In the genomic region with DNA sequence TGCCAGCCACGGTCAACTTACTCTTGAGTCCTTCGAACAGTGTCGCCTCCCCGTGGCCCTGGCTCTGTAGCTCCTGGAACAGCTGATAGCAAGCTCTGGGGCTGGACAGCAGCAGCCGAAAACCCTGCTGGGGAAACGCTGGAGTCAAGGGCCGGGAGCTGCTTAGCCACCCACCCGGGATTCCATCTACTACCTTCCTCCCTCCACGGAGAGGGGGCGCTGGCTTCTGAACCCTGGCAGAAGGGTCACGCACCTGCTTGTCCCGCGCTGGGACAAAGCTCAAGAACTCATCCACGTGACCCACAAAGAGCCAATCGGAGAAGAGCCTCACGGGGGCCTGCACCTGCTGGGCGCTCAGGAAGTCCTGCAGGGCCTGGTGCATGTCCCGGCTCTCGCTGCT, we compare ENCODE assay signal across 8 mouse cellular contexts. TPM values are rescaled to one million over a fixed set of nuclear protein-coding genes. Genes with fewer than 3 reads are reported as not detected.
DNase-seq lines count a peak whose midpoint lies in the region; ATAC-seq lines count a peak whose summit lies in the region.

No protein-coding gene starts in this region.

- intact Hi-C loops in left cerebral cortex, postnatal 14 days (cut with DNase I), result no loop called here

- no peaks in the 10 kb centered on the region for H3K36me3 ChIP-seq in heart, embryonic 10.5 days
- no peaks in the 10 kb centered on the region for H3K36me3 ChIP-seq in embryonic facial prominence, embryonic 11.5 days (replicated peaks; ENCODE audit: control insufficient read depth, insufficient read depth, low read depth, low read length)
- no peaks in the 10 kb centered on the region for H3K36me3 ChIP-seq in liver, embryonic 15.5 days (replicated peaks)
- H3K36me3 ChIP-seq in neural tube, embryonic 13.5 days, result no peaks in the 10 kb centered on the region

- H3K4me3 ChIP-seq in heart, embryonic 10.5 days, result peak overlapping the region; percentile 42
- H3K4me3 ChIP-seq in embryonic facial prominence, embryonic 11.5 days (ENCODE audit: low read depth, low read length), result no peak overlapping the region
- 0 out of 2 replicates have a peak overlapping the region, but pooled peaks have one; percentile 22 for H3K4me3 ChIP-seq in liver, embryonic 15.5 days (replicated peaks)
- H3K4me3 ChIP-seq in neural tube, embryonic 13.5 days, result peak overlapping the region; percentile 3; the same call in 1 of the 2 replicates

- peak; percentile 87 for DNase-seq in heart, embryonic 10.5 days (ENCODE audit: low spot score)
- DNase-seq in heart, adult 11 months, result no peak
- DNase-seq in embryonic facial prominence, embryonic 11.5 days (ENCODE audit: low spot score), result peak; percentile 27
- DNase-seq in yolk sac, embryonic 10.5 days (ENCODE audit: low spot score), result peak; percentile 51
- DNase-seq in left cerebral cortex, postnatal 14 days (ENCODE audit: low spot score in 2 of 2), result no peak

- ATAC-seq in embryonic facial prominence, embryonic 11.5 days (replicated peaks; ENCODE audit: insufficient number of reproducible peaks, low FRiP score, low TSS enrichment, low read depth), result no peak
- peak; percentile 46 for ATAC-seq in inflammation-experienced regulatory T-cells, adult 6 months
- no peak for ATAC-seq in liver, embryonic 15.5 days (ENCODE audit: insufficient read depth)
- no peak for ATAC-seq in neural tube, embryonic 13.5 days (ENCODE audit: low read depth)

- no peak overlapping the region for H3K9ac ChIP-seq in embryonic facial prominence, embryonic 11.5 days (replicated peaks; ENCODE audit: low read length)
- H3K9ac ChIP-seq in liver, embryonic 15.5 days, result no peak overlapping the region
- no peak overlapping the region for H3K9ac ChIP-seq in neural tube, embryonic 13.5 days

- H3K4me1 ChIP-seq in heart, embryonic 10.5 days, result peaks cover 43% of the 10 kb centered on the region
- no peaks in the 10 kb centered on the region for H3K4me1 ChIP-seq in embryonic facial prominence, embryonic 11.5 days (ENCODE audit: control insufficient read depth, insufficient read depth, low read length)
- peaks cover 5% of the 10 kb centered on the region for H3K4me1 ChIP-seq in liver, embryonic 15.5 days (replicated peaks)
- H3K4me1 ChIP-seq in neural tube, embryonic 13.5 days (replicated peaks), result peaks cover 10% of the 10 kb centered on the region

- H3K27ac ChIP-seq in heart, embryonic 10.5 days, result peak overlapping the region; percentile 65; the same call in 1 of the 2 replicates
- H3K27ac ChIP-seq in embryonic facial prominence, embryonic 11.5 days (replicated peaks; ENCODE audit: low read depth, low read length), result no peak overlapping the region
- H3K27ac ChIP-seq in liver, embryonic 15.5 days (replicated peaks), result no peak overlapping the region
- H3K27ac ChIP-seq in neural tube, embryonic 13.5 days (replicated peaks), result no peak overlapping the region

- 9% methylated on average over 19 of the region's 19 CpGs for WGBS in heart, embryonic 10.5 days
- WGBS in embryonic facial prominence, embryonic 11.5 days, result 8% methylated on average over 19 of the region's 19 CpGs
- 8% methylated on average over 19 of the region's 19 CpGs for WGBS in liver, embryonic 15.5 days (ENCODE audit: insufficient replicate concordance)
- WGBS in neural tube, embryonic 13.5 days, result 5% methylated on average over 19 of the region's 19 CpGs

- peak overlapping the region; percentile 34 for H3K4me2 ChIP-seq in embryonic facial prominence, embryonic 11.5 days (ENCODE audit: low read depth, low read length)
- H3K4me2 ChIP-seq in liver, embryonic 15.5 days, result peak overlapping the region; percentile 57
- H3K4me2 ChIP-seq in neural tube, embryonic 13.5 days, result peak overlapping the region; percentile 46

- H3K27me3 ChIP-seq in heart, embryonic 10.5 days (ENCODE audit: insufficient read depth, poor library complexity, severe bottlenecking), result peaks cover 21% of the 10 kb centered on the region; the same call in 1 of the 2 replicates
- H3K27me3 ChIP-seq in embryonic facial prominence, embryonic 11.5 days (ENCODE audit: control insufficient read depth, insufficient read depth, low read length), result no peaks in the 10 kb centered on the region
- H3K27me3 ChIP-seq in liver, embryonic 15.5 days, result no peaks in the 10 kb centered on the region; the same call in 1 of the 2 replicates
- H3K27me3 ChIP-seq in neural tube, embryonic 13.5 days, result no peaks in the 10 kb centered on the region

- H3K9me3 ChIP-seq in heart, embryonic 10.5 days, result no peaks in the 10 kb centered on the region
- H3K9me3 ChIP-seq in embryonic facial prominence, embryonic 11.5 days (replicated peaks; ENCODE audit: control insufficient read depth, low read length), result no peaks in the 10 kb centered on the region
- H3K9me3 ChIP-seq in liver, embryonic 15.5 days (replicated peaks), result no peaks in the 10 kb centered on the region
- H3K9me3 ChIP-seq in neural tube, embryonic 13.5 days, result no peaks in the 10 kb centered on the region

RNA-seq across cellular contexts. Expression of a gene that starts 7.9 kb away (rescaled TPM):
- not detected in 2 replicates for polyA plus RNA-seq in heart, embryonic 10.5 days (2016; fragmentation: Nextera tagmentation; extraction: Ambion mirVana)
- not detected in 2 replicates for polyA plus RNA-seq in embryonic facial prominence, embryonic 11.5 days (2014; fragmentation: Nextera tagmentation; extraction: Ambion mirVana)
- not detected for polyA plus RNA-seq in inflammation-experienced regulatory T-cells, adult 6 months (2017; shearing (Covaris generic))
- not detected in 2 replicates for polyA plus RNA-seq in liver, embryonic 15.5 days (2015; fragmentation: Nextera tagmentation; extraction: Ambion mirVana)
- polyA plus RNA-seq in neural tube, embryonic 13.5 days (2015; fragmentation: Nextera tagmentation; extraction: Ambion mirVana), result not detected in 2 replicates
- under 1 TPM; 0.55 to 0.77 TPM for total RNA-seq in left cerebral cortex, postnatal 14 days (2021)

RNA-seq across cellular contexts. Expression of a gene that starts 23.7 kb away (rescaled TPM):
- polyA plus RNA-seq in heart, embryonic 10.5 days (2016; fragmentation: Nextera tagmentation; extraction: Ambion mirVana), result 1.9 and 2.9 TPM in 2 replicates
- polyA plus RNA-seq in embryonic facial prominence, embryonic 11.5 days (2014; fragmentation: Nextera tagmentation; extraction: Ambion mirVana), result 0.18 and 0.20 TPM in 2 replicates
- 1 to 10 TPM in 1 of 3 experiments, under 1 TPM in 2; 0.82 to 3.4 (median 0.96) TPM for polyA plus RNA-seq in inflammation-experienced regulatory T-cells, adult 6 months (2017; shearing (Covaris generic))
- 2.8 and 4.1 TPM in 2 replicates for polyA plus RNA-seq in liver, embryonic 15.5 days (2015; fragmentation: Nextera tagmentation; extraction: Ambion mirVana)
- polyA plus RNA-seq in neural tube, embryonic 13.5 days (2015; fragmentation: Nextera tagmentation; extraction: Ambion mirVana), result 0.08 and 0.12 TPM in 2 replicates
- total RNA-seq in left cerebral cortex, postnatal 14 days (2021), result not detected

RNA-seq across cellular contexts. Expression of a gene that starts 50.0 kb away (rescaled TPM):
- 18.0 and 29.0 TPM in 2 replicates for polyA plus RNA-seq in heart, embryonic 10.5 days (2016; fragmentation: Nextera tagmentation; extraction: Ambion mirVana)
- 69.8 and 87.5 TPM in 2 replicates for polyA plus RNA-seq in embryonic facial prominence, embryonic 11.5 days (2014; fragmentation: Nextera tagmentation; extraction: Ambion mirVana)
- polyA plus RNA-seq in inflammation-experienced regulatory T-cells, adult 6 months (2017; shearing (Covaris generic)), result 10 to 100 TPM; 13.8 to 21.6 (median 21.0) TPM
- 28.0 and 32.1 TPM in 2 replicates for polyA plus RNA-seq in liver, embryonic 15.5 days (2015; fragmentation: Nextera tagmentation; extraction: Ambion mirVana)
- polyA plus RNA-seq in neural tube, embryonic 13.5 days (2015; fragmentation: Nextera tagmentation; extraction: Ambion mirVana), result 23.4 and 30.7 TPM in 2 replicates
- 10 to 100 TPM; 67.2 to 69.5 TPM for total RNA-seq in left cerebral cortex, postnatal 14 days (2021)

Comparison
In these comparisons a context has a peak if more than half of its experiments do, and no peak if none do; other contexts are left out.
1. DNase-seq: peak in heart, embryonic 10.5 days (single experiment), embryonic facial prominence, embryonic 11.5 days (single experiment) and yolk sac, embryonic 10.5 days (single experiment); none in heart, adult 11 months (single experiment) and left cerebral cortex, postnatal 14 days (0 of 2).
2. Peak in every context shown above with its lines, with median percentiles within 50 percentile points of each other: H3K4me2 ChIP-seq.